Mouse (Mus musculus): ENCODE results near the gene Gpalpp1. TPM values are rescaled to one million over a fixed set of nuclear protein-coding genes. Genes with fewer than 3 reads are reported as not detected.

The Gpalpp1 gene
- polyA plus RNA-seq, 1 experiment from 2014 or later = 18.3 TPM

DNA sequence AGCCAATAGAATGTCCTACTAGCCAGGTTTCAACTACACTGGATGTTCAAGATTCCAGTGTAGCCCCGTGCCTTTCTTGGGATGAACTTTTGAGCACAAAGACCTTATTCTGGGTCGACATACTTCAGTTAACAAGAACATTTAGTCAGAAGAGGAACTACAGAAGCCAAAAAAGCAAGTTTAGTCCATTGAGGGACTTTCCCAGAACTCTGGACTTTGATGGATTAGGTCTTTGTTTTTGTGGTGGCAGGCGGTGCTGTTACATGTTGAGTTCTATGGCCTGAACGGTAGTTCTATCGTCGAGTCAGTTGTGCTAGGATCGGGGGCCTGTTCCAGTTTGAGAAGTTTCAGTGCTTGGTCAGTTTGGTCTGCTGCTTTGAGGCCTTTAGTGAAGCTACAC lies 58.6 kb downstream of the Gpalpp1 start:
- Histone ChIP-seq H3K4me1 (no peaks in the 10 kb centered on the region), H3K9me3 (no peaks in the 10 kb centered on the region), H3K27me3 (replicated peaks) (no peaks in the 10 kb centered on the region), H3K27ac (no peak overlapping the region), H3K9ac (no peak overlapping the region), H3K36me3 (no peaks in the 10 kb centered on the region), H3K4me2 (replicated peaks) (no peak overlapping the region), H3K4me3 (no peak overlapping the region)
- WGBS = 81% methylated on average over 7 of the region's 7 CpGs
- ATAC-seq (ENCODE audit: low FRiP score, low read depth) = no peak

DNA sequence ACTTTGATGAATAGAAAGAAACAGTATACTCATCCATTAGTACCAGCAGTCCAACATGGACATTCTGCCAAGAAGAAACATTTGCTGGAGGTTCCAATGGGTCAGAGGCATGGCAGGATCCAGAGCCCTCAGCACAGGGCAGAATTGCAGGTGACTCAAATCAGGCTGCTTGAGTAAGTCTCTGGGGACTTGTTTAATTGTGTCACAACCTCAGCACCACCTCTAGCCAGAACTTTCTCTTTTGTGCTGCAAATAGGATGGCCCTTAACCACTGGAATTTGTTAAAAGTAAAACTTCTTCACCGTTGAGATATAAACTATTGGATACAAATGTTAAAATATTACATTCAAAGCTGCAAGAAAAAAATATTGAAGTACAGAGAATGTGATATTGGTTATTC lies 64.8 kb downstream of the Gpalpp1 start:
- Histone ChIP-seq H3K4me1 (no peaks in the 10 kb centered on the region), H3K9ac (no peak overlapping the region), H3K27ac (no peak overlapping the region), H3K4me2 (replicated peaks) (no peak overlapping the region), H3K4me3 (no peak overlapping the region), H3K27me3 (replicated peaks) (no peaks in the 10 kb centered on the region), H3K9me3 (no peaks in the 10 kb centered on the region), H3K36me3 (no peaks in the 10 kb centered on the region)
- no peak for ATAC-seq (ENCODE audit: low FRiP score, low read depth)
- 53% methylated on average over 1 of the region's 1 CpGs for WGBS

DNA sequence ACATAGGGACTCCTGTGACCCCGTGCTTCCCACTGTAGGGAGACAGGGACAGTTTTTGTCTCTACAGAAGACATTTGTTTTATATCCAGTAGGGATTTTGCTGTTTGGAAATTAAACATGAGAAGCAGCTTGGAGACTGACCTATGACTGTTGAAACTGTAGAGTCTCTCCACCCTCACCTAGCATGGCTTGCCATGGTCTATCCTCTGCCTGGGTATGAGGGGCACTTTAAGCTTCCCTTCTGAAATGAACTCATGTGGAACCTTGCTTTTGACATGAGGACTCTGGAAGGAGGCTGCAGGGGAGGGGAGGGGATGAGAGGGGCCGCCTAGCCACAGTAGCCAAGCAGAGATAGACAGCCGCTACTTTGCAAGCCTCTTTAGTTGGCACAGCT lies 66.4 kb downstream of the Gpalpp1 start:
- Histone ChIP-seq H3K4me2 (replicated peaks) (no peak overlapping the region), H3K4me3 (no peak overlapping the region), H3K4me1 (no peaks in the 10 kb centered on the region), H3K36me3 (no peaks in the 10 kb centered on the region), H3K9ac (no peak overlapping the region), H3K27ac (no peak overlapping the region), H3K9me3 (no peaks in the 10 kb centered on the region), H3K27me3 (replicated peaks) (no peaks in the 10 kb centered on the region)
- WGBS = 71% methylated on average over 3 of the region's 3 CpGs
- ATAC-seq (ENCODE audit: low FRiP score, low read depth) = no peak

DNA sequence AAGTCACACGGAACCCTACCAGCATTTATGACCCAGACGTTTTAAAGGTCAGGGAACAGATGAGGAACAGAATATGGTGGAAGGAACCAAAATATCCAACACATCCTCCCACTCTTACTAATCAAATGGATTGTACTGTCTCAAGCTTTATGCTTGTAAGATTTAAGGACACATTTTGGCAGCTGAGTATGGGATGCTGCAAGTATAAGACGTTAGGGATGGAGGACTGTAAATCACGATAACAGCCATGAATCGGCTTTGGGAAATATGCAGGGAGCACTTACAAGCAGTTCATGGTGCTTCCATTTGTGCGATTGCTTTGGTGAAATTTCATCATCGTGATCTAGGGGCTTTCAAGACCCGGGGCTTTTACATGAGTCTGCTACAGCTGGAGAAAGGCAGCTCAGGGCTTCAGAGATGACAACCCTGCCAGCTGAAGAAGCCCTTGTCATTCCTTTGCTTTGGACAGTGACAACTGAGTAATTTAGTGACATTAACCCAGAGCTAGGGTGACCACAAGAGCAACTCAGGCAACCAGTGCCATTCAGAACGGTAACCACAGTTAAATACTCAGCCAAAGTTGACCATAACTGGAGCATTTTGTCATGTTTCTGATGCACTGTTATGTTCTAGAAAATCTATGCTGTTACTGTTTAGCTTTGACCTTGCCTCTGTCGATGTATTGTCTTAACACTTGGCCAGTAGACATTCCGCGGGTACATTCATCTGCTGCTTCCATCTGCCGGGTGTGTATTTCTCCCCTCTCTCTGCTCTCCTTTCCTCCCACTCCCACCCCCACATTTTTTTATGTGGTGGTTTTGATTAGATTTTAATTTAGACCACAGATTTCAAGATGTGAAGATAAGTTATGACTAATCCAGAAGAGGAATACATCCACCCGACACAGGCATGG lies 67.1 kb downstream of the Gpalpp1 start:
- Histone ChIP-seq H3K36me3 (no peaks in the 10 kb centered on the region), H3K4me2 (replicated peaks) (no peak overlapping the region), H3K9ac (no peak overlapping the region), H3K27ac (no peak overlapping the region), H3K4me3 (no peak overlapping the region), H3K9me3 (no peaks in the 10 kb centered on the region), H3K27me3 (replicated peaks) (no peaks in the 10 kb centered on the region), H3K4me1 (no peaks in the 10 kb centered on the region)
- ATAC-seq (ENCODE audit: low FRiP score, low read depth) = no peak
- 81% methylated on average over 14 of the region's 14 CpGs for WGBS

Other genes with a start within 250 kb of the Gpalpp1 start
- gene Kctd4, start 155.8 kb downstream of the Gpalpp1 start, polyA plus RNA-seq (2016; fragmentation: Nextera tagmentation; extraction: Ambion mirVana) = 3.8 and 3.9 TPM in 2 replicates
- gene Gtf2f2, start 99.9 kb downstream of the Gpalpp1 start, polyA plus RNA-seq (2016; fragmentation: Nextera tagmentation; extraction: Ambion mirVana) = 45.9 and 53.2 TPM in 2 replicates
- gene Nufip1, start 131 bp upstream of the Gpalpp1 start, polyA plus RNA-seq (2016; fragmentation: Nextera tagmentation; extraction: Ambion mirVana) = 16.0 and 17.4 TPM in 2 replicates

Measured in neural tube, embryonic 12.5 days (tissue).